Mouse (Mus musculus): Measurements from ENCODE around the gene Znrf4.

Znrf4 gene

DNA sequence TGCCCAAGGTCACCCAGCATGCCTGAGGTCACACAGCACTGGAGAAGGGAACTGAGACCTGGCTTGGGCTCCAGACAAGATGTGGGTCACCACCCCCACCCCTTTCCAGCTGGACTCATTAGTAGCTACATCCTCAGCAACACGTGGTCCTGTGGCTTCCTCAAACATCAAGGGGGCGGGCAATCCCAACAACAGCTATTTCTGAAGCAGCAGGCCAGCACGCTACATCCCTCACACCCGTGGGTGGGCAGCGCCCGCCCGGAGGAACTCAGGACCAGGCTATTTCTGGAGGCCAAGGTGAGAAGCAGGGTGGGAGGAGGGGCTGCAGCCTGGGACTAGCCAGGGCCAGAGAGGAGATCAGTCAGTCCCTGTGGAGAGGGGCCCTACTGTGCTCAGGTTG, 43.4 kb downstream of the Znrf4 start:
- DNase-seq (ENCODE audit: low read depth, low spot score): no peak

DNA sequence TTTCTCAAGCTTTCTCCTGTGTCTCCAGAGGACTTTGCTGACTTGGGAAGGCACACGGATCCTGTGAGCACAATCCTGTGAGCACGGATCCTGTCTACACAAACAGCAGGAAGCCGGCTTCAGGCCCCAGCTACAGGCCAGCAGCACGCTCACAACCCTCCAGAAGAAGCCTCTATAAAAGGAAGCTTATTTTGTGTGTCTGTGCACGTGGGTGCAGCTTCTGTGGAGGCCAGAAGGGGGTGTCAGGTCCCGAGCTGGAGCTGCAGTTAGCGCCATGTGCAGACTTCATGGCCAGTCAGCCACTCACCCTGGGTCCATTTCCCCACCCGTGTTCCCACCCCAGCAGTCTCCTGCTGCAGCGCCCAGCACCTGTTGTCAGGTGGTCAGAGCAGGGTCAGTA, 43.9 kb downstream of the Znrf4 start:
- DNase-seq (ENCODE audit: low read depth, low spot score): no peak

DNA sequence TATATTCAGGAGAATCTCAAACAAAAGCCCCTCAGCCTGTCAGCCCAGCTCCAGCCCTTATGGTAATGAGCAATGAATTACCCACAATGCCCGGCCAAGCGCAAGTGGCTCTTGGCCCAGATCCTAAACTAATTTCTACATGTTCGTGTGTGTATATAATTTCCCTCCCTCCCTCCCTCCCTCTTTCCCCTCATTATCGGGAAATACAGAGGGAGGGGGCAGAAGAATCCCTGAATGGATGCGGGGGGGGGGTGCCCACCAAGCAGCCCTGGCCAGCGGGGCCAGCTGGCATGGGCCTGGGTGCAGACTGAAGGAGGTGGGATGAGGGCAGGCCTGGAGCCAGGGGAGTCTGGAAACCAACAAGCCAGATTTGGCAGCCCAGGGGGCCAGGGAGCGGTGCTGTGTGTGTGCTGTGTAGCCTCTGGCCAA, 44.8 kb downstream of the Znrf4 start:
- DNase-seq (ENCODE audit: low read depth, low spot score): no peak

DNA sequence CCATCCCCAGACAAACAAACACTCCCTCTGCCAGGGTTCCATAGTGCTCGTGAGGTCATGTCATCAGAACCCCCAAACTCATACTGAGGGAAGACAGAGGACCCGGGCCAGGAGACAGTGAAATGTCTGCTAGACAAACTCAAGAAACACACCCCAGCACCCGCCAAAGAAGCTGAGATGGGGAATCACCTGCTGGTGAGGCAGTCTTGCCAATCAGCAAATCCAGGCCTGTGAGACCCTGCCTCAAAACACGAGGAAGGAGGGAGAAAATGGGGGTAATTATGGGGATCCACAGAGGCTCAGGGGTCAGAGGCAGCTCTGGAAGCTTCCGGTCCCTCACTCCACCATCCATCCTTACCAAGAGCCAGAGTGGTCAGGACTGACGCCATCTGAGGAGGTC, 45.5 kb downstream of the Znrf4 start:
- no peak for DNase-seq (ENCODE audit: low read depth, low spot score)

DNA sequence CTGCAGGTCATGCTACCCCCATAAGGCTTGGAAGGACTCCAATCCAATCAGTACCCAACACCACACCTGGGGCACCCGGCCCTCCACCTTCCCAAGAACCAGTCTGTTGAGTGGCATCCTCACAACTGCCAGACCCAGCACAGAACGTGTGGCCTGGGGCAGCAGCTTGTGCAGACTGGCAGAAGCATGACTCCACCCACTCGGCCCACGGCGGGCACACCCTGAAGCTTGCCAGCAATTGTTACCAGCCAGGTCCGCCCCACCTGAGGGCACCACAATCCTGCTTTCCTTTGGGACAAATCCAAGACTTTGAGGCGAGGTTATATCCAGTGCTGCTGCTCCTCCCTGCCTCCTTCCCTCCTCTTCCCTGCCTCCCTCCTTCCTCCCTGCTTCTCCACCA, 47.4 kb downstream of the Znrf4 start:
- DNase-seq (ENCODE audit: low read depth, low spot score): no peak

DNA sequence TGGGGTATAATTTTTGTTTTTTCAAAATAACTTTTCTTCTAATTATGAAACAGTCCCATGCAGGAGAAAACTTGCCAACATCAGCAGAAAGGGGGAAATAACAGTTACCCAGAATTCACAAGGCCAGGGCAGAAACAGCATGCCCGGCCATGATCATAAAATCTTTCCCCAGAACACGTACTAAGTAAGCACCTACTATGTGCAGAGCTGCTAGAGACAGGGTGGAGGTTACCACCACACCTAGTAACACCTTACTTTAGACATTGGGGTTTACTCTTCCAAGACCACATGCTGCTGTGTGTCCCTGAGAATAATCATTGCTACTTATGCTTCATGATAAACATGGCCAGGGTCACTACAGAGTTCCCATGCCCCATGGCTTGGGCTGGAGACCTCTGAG, 47.9 kb downstream of the Znrf4 start:
- no peak for DNase-seq (ENCODE audit: low read depth, low spot score)

DNA sequence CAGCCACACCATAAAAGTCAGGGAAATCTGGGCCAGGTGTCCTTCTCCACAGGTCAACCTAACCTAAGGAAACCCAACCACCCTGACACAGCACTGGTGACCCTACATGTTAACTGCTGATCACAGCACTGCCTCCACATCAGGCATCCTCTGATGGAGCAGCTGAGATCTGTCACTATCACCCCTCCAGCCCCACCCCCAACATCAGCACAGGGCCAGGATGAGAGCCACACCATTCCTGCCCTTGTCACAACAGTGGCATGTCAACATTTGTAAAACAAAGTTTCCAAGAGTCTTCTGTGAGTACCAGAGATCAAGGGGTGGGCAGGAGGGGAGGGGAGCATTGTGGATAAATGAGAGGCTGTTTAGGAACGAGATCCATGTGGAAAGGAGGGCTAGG, 48.7 kb downstream of the Znrf4 start:
- DNase-seq (ENCODE audit: low read depth, low spot score): no peak

DNA sequence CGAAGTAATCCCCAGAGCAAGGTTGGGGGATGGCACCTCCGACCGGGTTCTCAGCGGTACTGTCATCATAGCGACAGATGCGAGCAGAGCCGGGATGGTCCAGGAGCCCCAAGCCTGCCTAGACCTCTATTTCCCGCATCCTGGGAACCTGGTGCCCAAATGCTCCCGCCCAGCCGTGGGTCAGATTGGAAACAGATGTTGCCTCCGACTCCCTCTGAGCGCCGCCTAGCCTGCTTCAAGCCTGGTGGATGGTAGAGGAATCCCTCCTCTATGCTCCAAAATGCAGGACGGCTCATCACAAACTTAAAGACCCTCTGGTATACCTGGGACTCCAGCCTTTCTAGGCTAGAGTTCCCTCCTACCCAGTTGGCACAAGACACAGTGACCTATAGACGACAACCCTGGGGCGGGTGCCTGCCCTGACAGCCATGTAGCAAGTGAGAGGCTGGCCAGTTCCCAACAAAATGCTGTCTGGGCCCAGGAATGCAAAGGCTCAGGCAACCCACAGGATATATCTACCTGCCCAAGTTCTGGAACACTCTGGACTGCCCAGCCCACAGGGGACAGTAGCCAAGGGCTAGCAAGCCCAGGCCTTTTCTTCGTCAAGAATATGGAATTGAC, 49.3 kb downstream of the Znrf4 start:
- no peak for DNase-seq (ENCODE audit: low read depth, low spot score)

DNA sequence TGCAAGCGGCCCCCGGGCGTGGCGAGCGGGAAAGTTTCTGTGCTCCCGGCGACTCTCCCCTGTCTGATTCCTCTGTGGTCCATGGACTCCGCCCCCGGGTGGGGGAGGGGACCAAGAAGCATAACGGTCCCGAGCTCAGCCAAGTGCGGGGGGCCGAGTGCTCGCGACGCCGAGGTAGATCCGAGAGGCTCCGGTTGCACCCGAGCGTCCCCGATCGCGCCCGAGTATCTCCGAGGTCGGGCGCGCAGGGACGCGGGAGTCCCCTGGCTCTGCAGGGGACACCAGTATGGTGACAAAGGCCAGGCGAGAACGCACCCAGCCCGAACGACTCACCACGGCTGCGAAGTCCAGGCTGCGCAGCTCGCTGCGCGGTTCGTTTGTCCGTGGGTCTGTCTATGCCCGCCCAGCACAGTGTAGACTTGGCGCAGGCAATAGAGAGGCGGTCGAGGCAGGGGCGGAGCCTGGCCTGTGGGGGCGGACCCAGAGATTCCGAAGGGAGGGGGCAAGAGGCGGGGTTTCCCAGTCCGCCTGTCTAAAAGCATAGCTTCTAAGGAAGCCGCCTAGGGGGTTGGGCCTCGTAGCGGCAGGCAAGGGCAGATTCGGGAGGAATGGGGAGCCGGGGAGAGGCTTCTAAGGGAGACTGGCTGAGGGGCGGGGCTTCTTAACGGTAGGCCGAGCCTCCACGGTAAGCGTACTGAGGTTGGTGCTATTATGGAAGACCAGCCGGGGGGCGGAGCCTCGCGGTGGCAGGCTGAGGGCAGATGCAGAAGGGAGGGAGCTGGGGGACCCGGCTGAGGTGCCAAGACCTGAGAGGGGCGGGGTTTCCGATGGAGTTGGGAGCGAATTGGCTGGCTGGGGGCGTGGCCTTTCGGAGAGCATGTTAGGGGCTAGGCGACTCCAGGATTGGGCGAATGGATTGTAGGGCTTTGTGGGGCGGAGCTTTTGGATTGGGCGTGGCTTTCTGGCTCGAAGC, 50.2 kb downstream of the Znrf4 start:
- peak; percentile 46 for DNase-seq (ENCODE audit: low read depth, low spot score)
